Mouse (Mus musculus) CH12.LX (cell line): ENCODE measurements around the gene Ccdc15. TPM values are rescaled to one million over a fixed set of nuclear protein-coding genes. Genes with fewer than 3 reads are reported as not detected.

ENCODE experiments used
- DNase-seq: peaks from one replicate; pipeline ENCODE4 v3.0.0-alpha.2; 2013; ENCODE audit errors: extremely low read depth
- H3K27ac ChIP-seq: 2 replicates; pipeline ENCODE4 v1.5.1; 2012; ENCODE audit warnings: low read depth, mild to moderate bottlenecking, control low read depth, moderate library complexity; ENCODE audit not compliant: insufficient read depth
- H3K27me3 ChIP-seq: replicated peaks from 2 replicates; pipeline ENCODE3; 2012; ENCODE audit warnings: inconsistent platforms
- H3K36me3 ChIP-seq, 2 experiments: replicated peaks in 1 of 2; 2 replicates each; pipeline versions ENCODE3 to v1.6.1; 2012; ENCODE audit warnings: inconsistent platforms in 1 of 2, low read length in 1 of 2, mild to moderate bottlenecking in 1 of 2, mixed read lengths in 1 of 2, moderate library complexity in 1 of 2; ENCODE audit not compliant: control insufficient read depth in 1 of 2, insufficient read depth in 1 of 2
- H3K4me1 ChIP-seq, 2 experiments: 2 replicates each; pipeline ENCODE4 v1.6.1; 2012; ENCODE audit warnings: inconsistent platforms in 1 of 2, moderate library complexity in 1 of 2; ENCODE audit not compliant: insufficient read depth in 2 of 2, control insufficient read depth in 1 of 2
- H3K4me2 ChIP-seq: 2 replicates; pipeline ENCODE4 v1.6.1; 2012; ENCODE audit warnings: low read depth, mild to moderate bottlenecking, control low read depth; ENCODE audit not compliant: poor library complexity, insufficient read depth, severe bottlenecking
- H3K4me3 ChIP-seq, 3 experiments: fragments of 150-350 bp in 1 of 3; sonication (generic) in 1 of 3; replicated peaks in 1 of 3; 2 replicates each; pipeline versions ENCODE3 to v1.5.1; 2011 to 2012; ENCODE audit warnings: low read depth in 2 of 3, low read length in 2 of 3, mild to moderate bottlenecking in 2 of 3, moderate library complexity in 2 of 3, control low read depth in 1 of 3, improper control_type of control experiment in 1 of 3, inconsistent platforms in 1 of 3, mixed read lengths in 1 of 3; ENCODE audit not compliant: poor library complexity in 1 of 3
- H3K79me2 ChIP-seq: replicated peaks from 2 replicates; pipeline ENCODE4 v1.6.1; 2012; ENCODE audit warnings: mild to moderate bottlenecking, moderate library complexity; ENCODE audit not compliant: control insufficient read depth, poor library complexity, insufficient read depth, severe bottlenecking; ENCODE audit errors: extremely low read depth
- H3K9ac ChIP-seq: 2 replicates; pipeline ENCODE4 v1.6.1; 2012; ENCODE audit warnings: low read depth, mild to moderate bottlenecking, control low read depth, moderate library complexity; ENCODE audit not compliant: insufficient read depth
- H3K9me3 ChIP-seq: replicated peaks from 2 replicates; pipeline ENCODE3; 2012; ENCODE audit warnings: low read length, inconsistent platforms, mixed read lengths
- BHLHE40 ChIP-seq: IDR thresholded peaks from 2 replicates; pipeline ENCODE4 v1.6.1; 2011; ENCODE audit warnings: mild to moderate bottlenecking, low read depth, low read length, improper control_type of control experiment
- CHD2 ChIP-seq: IDR thresholded peaks from 2 replicates; pipeline ENCODE4 v1.6.1; 2011; ENCODE audit warnings: low read length, improper control_type of control experiment
- CTCF ChIP-seq, 2 experiments: IDR thresholded peaks in 1 of 2; conservative IDR thresholded peaks in 1 of 2; 2 replicates each; pipeline ENCODE4 v1.5.1; 2011 to 2012; ENCODE audit warnings: low read depth in 2 of 2, low read length in 2 of 2, improper control_type of control experiment in 1 of 2, inconsistent platforms in 1 of 2, mild to moderate bottlenecking in 1 of 2, moderate library complexity in 1 of 2
- EP300 ChIP-seq: IDR thresholded peaks from 2 replicates; pipeline ENCODE4 v1.6.1; 2011; ENCODE audit warnings: low read length, improper control_type of control experiment
- GABPA ChIP-seq: IDR thresholded peaks from 2 replicates; pipeline ENCODE4 v1.6.1; 2012; ENCODE audit warnings: low read depth, low read length, improper control_type of control experiment, inconsistent platforms; ENCODE audit not compliant: insufficient replicate concordance
- JUN ChIP-seq: IDR thresholded peaks from 2 replicates; pipeline ENCODE4 v1.6.1; 2011; ENCODE audit warnings: low read depth, mild to moderate bottlenecking, low read length, improper control_type of control experiment, moderate library complexity; ENCODE audit not compliant: insufficient read depth
- MAX ChIP-seq: IDR thresholded peaks from 2 replicates; pipeline ENCODE4 v1.6.1; 2011; ENCODE audit warnings: low read length, improper control_type of control experiment
- MAZ ChIP-seq: IDR thresholded peaks from 2 replicates; pipeline ENCODE4 v1.6.1; 2012; ENCODE audit warnings: low read depth, mild to moderate bottlenecking, inconsistent platforms, low read length, improper control_type of control experiment, moderate library complexity
- POLR2A ChIP-seq: IDR thresholded peaks from 2 replicates; pipeline ENCODE4 v1.6.1; 2011; ENCODE audit warnings: low read depth, mild to moderate bottlenecking, improper control_type of control experiment, low read length
- RAD21 ChIP-seq: IDR thresholded peaks from 2 replicates; pipeline ENCODE4 v1.6.1; 2011; ENCODE audit warnings: low read depth, mild to moderate bottlenecking, low read length, improper control_type of control experiment, moderate library complexity
- SIN3A ChIP-seq: IDR thresholded peaks from 2 replicates; pipeline ENCODE4 v1.6.1; 2012; ENCODE audit warnings: low read length, improper control_type of control experiment, inconsistent platforms
- USF1 ChIP-seq: IDR thresholded peaks from 2 replicates; pipeline ENCODE4 v1.6.1; 2014; ENCODE audit warnings: low read depth, mild to moderate bottlenecking, inconsistent platforms, low read length, improper control_type of control experiment
- USF2 ChIP-seq: conservative IDR thresholded peaks from 2 replicates; pipeline ENCODE4 v1.6.1; 2011; ENCODE audit warnings: low read depth, low read length, improper control_type of control experiment
- ZKSCAN1 ChIP-seq: IDR thresholded peaks from 2 replicates; pipeline ENCODE4 v1.6.1; 2012; ENCODE audit warnings: low read depth, inconsistent platforms, low read length, improper control_type of control experiment, borderline replicate concordance
- ZMIZ1 ChIP-seq: IDR thresholded peaks from 2 replicates; pipeline ENCODE4 v1.6.1; 2012; ENCODE audit warnings: low read depth, mild to moderate bottlenecking, inconsistent platforms, low read length, improper control_type of control experiment
- dilution Hi-C: fragments of 300-500 bp; cut with MboI; formaldehyde crosslinking; loops from 2 replicates; pipeline ENCODE4 v1.14.3; 2020; ENCODE audit warnings: low sequenced_read_pairs; ENCODE audit not compliant: extremely low pct_unique_long_range_greater_than_20kb, extremely low pct_ligation_motif_present
- in situ Hi-C: fragments of 300-500 bp; cut with MboI; formaldehyde crosslinking; loops from 3 replicates; pipeline ENCODE4 v1.14.3; 2019; ENCODE audit warnings: low sequenced_read_pairs, low pct_ligation_motif_present, low pct_unique_long_range_greater_than_20kb, mixed read lengths
- polyA plus RNA-seq: library from polyadenylated mRNA; unstranded; fragments of >175 nt; gene quantifications from 2 replicates; pipeline ENCODE4 v1.2.1, GENCODE M21; 2012; ENCODE audit warnings: low read depth; ENCODE audit not compliant: insufficient read length
- total RNA-seq, 2 experiments: library from RNA; depleted of rRNA; stranded (reverse); fragments of 300-350 nt in 1 of 2; fragments of >200 nt in 1 of 2; gene quantifications; 2 replicates each; pipeline ENCODE4 v1.2.3; 2012 to 2014

The Ccdc15 gene
- total and polyA plus RNA-seq, 3 experiments, result 5.3 to 7.0 (median 6.3) TPM

DNA sequence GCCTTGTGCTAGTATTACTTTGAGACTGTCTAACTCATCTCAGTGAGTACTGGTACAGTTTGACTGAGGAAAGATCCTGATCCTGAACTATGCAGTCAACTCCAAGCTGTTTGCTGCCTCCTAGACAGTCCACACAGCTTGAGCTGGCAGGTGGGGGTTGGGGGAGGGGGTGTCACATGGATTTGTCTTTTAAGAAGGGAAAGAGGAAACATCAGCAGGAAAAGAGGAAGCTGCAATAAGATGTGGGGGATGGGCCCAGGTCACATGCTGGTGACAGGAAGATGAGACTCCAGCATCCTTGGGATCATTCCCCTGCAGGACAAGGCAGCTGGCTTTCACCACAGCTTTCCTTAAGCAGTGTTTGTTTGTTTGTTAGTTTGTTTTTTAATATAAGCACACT lies 100.8 kb downstream of the Ccdc15 start:
- Histone ChIP-seq H3K27me3 (no peaks in the 10 kb centered on the region), H3K9me3 (no peaks in the 10 kb centered on the region), H3K9ac (no peak overlapping the region), H3K36me3 (peaks cover 0 to 49% of the 10 kb centered on the region in 2 experiments)
- TF ChIP-seq ZMIZ1 (no peak), JUN (no peak), CHD2 (peak; percentile 69), GABPA (no peak), ZKSCAN1 (no peak), BHLHE40 (peak; percentile 45), EP300 (peak; percentile 43; the same call in 1 of the 2 replicates), CTCF (conservative IDR thresholded peaks at IDR 0.05 in 1 of 2, IDR thresholded peaks at IDR 0.05 in 1 of 2; ENCODE audit: low read depth in 2 of 2, low read length in 2 of 2) (no peak)
- TF ChIP-seq, all 38 proteins: peak for 3
- DNase-seq, result peak; percentile 73
- Histone ChIP-seq H3K27ac (no peak overlapping the region), H3K4me2 (no peak overlapping the region), H3K4me1 (peaks cover 8 to 85% of the 10 kb centered on the region in 2 experiments), H3K79me2 (no peaks in the 10 kb centered on the region), H3K4me3 (no peak overlapping the region)
- in situ Hi-C loops (no loop called here), dilution Hi-C loops (no loop called here)

DNA sequence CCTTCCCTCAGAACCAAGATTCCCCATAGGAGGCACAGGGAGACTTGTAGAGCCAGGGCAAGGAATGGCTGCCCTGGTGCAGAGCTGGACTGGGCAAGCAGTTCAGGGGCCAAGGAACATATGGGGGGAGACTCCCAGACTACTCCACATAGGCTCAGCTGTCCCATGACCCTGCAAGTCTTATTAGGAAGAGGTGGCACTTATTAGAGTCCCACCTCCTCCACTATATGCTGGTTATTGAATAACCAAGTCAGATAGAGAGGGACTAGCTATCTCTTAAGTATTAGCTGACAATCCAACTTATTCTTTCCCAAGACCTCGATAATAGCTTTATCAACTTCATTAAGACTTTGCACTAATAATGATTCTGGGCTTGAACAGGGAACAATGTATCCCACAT lies 102.4 kb downstream of the Ccdc15 start:
- peaks cover 6 to 57% of the 10 kb centered on the region in 2 experiments for H3K36me3 ChIP-seq
- no peak for TF ChIP-seq GABPA
- no peak for TF ChIP-seq MAX
- no peak for TF ChIP-seq USF2
- no peak for TF ChIP-seq CTCF (conservative IDR thresholded peaks at IDR 0.05 in 1 of 2, IDR thresholded peaks at IDR 0.05 in 1 of 2; ENCODE audit: low read depth in 2 of 2, low read length in 2 of 2)
- no peak for TF ChIP-seq JUN
- TF ChIP-seq MAZ, result no peak
- TF ChIP-seq POLR2A, result no peak
- TF ChIP-seq USF1, result no peak
- TF ChIP-seq SIN3A, result no peak
- no peak for TF ChIP-seq RAD21
- TF ChIP-seq, all 38 proteins: peak for 0
- in situ Hi-C loops (no loop called here), dilution Hi-C loops (no loop called here)
- H3K9me3 ChIP-seq, result no peaks in the 10 kb centered on the region
- no peak overlapping the region for H3K27ac ChIP-seq
- no peak overlapping the region for H3K9ac ChIP-seq
- no peak for DNase-seq
- H3K4me1 ChIP-seq, result peaks cover 8 to 89% of the 10 kb centered on the region in 2 experiments
- H3K4me3 ChIP-seq, result no peak overlapping the region
- no peaks in the 10 kb centered on the region for H3K27me3 ChIP-seq
- H3K4me2 ChIP-seq, result no peak overlapping the region
- H3K79me2 ChIP-seq, result no peaks in the 10 kb centered on the region
